Mouse (Mus musculus): Measurements from ENCODE around the gene Cul9. TPM values are rescaled to one million over a fixed set of nuclear protein-coding genes. Genes with fewer than 3 reads are reported as not detected.
"Not testable (repeated sequence)": the region's sequence is repeated elsewhere in the genome, so short reads cannot be mapped to it uniquely, and the experiment has no call there.

The Cul9 gene
- total RNA-seq, 1 experiment from 2014 or later: 32.5 TPM

- no peak for DNase-seq
Measured at GRCm38 (mm10) chr17:46502775-46503174, 43.4 kb downstream of the Cul9 start.

- no peak for DNase-seq
Measured at GRCm38 (mm10) chr17:46497956-46498355, 48.2 kb downstream of the Cul9 start.

GRCm38 (mm10) chr17:46496623-46497434, 49.4 kb downstream of the Cul9 start, which contains the start of gene Dnph1:
Gene Dnph1 (plus strand): TSS chr17:46496711.
- peak; percentile 84 for DNase-seq

DNA sequence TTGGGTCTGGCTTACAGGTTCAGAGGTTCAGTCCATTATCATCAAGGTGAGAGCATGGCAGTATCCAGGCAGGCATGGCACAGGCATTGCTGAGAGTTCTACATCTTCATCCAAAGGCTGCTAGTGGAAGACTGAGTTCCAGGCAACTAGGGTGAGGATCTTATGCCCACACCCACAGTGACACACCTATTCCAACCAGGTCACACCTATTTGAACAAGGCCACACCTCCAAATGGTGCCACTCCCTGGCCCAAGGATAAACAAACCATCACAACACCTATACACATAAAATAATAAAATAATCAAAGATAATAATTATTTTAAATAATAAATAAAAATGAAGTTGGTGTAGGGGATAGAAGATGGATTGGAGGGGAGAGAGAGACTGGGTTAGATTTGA, 50.1 kb downstream of the Cul9 start:
- not testable (repeated sequence) for DNase-seq

- DNase-seq: no peak
Measured at GRCm38 (mm10) chr17:46495486-46495885, 50.7 kb downstream of the Cul9 start.

GRCm38 (mm10) chr17:46487431-46487830, 58.8 kb downstream of the Cul9 start, which contains the start of gene Ttbk1:
Gene Ttbk1 (minus strand): TSS chr17:46487675.
- DNase-seq: peak; percentile 12

DNA sequence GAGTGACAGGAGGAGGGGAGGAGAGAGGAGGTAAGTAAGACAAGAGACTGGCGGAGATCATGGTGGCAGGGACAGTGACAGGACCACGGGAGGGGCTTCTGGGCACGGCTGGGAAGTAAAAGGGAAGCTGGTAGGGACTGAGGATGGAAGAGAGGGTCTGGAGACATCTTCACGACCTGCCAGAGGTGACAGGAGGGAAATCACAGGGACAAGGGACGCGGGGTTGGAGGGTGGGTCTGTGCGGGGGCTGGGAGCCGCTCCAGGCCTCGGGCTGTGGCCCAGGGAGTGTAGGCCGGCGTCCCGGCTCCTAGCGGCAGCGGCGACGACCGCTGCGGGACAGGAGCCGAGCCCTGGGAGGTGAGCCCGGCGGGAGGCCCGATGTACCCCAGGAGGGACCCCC, 59.2 kb downstream of the Cul9 start:
- DNase-seq: no peak

DNA sequence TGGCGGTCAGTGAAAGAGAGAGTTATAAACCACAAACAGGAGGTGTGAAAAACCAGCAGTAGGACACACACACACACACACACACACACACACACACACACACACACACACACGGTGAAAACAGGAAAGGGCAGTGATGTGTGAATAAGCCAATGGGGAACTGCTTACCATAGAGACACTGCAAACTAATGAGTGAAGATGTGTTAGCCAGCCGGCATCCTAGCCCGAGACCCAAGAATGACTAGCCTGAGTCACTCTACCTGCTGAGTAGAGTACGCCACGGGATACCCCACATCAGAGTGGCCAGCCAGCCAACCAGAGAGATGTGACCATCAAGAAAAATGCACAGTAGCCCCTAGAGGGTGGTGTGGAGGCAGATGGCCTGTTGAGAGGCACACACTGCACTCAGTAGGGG, 61.7 kb downstream of the Cul9 start:
- no peak for DNase-seq

DNA sequence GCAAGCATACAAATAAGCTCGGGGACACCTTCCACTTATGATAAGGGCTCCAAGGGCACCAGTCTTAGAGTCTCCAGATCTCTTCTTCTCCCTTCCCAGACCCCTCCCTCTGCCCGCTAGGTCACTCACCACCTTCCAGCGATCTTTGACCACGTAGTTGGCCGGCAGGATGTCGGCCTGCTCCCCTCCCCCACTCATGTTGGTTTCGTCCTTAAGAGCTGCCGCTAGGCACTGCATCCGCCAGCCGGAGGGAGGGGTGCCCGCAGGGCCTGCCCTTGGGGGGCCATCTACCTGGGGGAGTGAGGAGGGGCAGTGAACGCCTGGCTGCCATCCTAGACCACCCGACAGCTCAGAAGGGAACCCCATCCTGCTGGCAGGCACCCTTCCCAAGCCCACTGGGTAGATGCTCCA, 62.2 kb downstream of the Cul9 start:
- DNase-seq: no peak

GRCm38 (mm10) chr17:46483561-46484001, 62.6 kb downstream of the Cul9 start:
- DNase-seq: no peak

- no peak for DNase-seq
Measured at GRCm38 (mm10) chr17:46477286-46477685, 68.9 kb downstream of the Cul9 start.

GRCm38 (mm10) chr17:46476601-46477000, 69.6 kb downstream of the Cul9 start:
- no peak for DNase-seq

GRCm38 (mm10) chr17:46467830-46468229, 78.4 kb downstream of the Cul9 start:
- DNase-seq: no peak

DNA sequence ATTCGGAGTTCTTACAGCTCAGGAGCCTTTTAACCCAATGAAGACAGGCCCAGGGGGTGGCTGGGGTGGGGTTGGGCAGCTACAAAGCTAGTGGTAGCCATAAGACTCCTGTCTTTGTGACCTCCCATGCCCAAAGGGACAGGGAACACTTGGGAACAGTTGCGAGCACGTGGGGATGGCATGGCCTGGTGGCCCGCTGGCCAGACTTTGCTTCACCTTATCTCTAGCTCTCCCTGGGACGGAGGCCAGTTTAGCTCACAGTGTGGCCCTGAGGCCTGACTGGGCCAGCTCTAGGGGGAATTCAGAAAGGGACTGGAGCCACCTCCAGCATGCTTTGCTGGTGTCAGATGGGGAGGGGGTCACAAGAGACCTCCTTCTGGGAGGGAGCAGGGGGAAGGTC, 84.0 kb downstream of the Cul9 start:
- peak; percentile 42 for DNase-seq

DNA sequence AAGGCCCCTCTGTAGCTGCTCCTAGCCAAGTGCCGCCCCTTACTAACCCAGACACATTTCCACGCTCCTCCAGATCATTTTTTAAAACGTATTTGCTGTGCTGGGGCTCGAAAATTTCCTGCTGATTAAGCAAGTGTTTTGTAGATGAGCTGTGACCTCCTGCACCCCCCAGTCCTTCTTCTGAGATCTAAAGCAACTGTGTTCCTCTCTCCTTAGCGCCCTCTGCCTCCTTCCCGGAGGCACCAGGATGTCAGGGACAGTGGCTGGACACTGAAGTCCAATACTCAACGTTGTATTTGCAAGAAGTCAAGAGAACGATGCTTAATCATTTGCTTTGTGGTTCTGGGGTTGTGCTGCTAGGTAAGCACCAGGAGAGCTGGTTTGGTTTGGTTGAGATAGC, 84.8 kb downstream of the Cul9 start:
- no peak for DNase-seq

GRCm38 (mm10) chr17:46460673-46461072, 85.5 kb downstream of the Cul9 start:
- DNase-seq: no peak

DNA sequence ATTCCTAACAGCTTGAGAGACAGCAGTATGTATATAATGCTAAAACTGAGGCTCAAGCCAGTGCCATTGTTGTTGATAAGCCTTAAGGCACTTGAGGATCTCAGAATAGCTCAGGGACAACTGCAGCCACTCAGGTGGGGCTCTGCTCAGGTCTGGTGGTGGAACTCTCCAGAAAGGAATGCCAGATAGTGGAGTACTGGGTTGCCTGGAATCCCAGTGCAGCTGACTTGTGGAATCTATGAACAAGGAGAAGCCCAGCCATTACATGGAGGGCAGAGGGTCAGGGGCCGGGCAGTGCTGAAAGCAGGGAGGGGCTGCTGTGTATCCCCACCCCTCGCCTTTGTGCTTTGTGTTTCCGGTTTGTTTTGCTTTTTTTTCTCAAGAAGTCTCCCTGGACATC, 87.7 kb downstream of the Cul9 start:
- DNase-seq: no peak

- peak; percentile 63 for DNase-seq
Measured at GRCm38 (mm10) chr17:46457791-46458190, 88.4 kb downstream of the Cul9 start.

- DNase-seq: peak; percentile 33
Measured at GRCm38 (mm10) chr17:46455110-46455691, 91.0 kb downstream of the Cul9 start.

DNA sequence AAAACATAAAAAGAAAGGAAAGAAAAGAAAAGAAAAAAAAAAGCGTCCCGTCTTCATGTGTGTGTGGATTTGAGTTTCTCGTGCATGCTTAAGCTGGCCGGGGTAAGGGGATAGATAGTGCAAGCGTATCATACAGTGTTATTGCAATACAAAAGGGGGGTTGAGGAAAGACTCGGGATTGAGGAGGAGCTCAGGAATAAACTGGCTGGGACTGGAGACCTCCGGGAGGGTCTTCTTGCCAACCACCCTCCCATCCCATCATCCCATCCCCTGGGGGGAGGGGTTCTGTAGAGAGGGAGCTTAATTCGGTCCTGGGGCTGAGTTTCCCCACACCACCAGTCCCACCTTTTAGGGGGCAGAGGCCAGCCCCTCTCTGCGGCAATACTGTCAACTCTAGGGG, 91.6 kb downstream of the Cul9 start:
- no peak for DNase-seq

DNA sequence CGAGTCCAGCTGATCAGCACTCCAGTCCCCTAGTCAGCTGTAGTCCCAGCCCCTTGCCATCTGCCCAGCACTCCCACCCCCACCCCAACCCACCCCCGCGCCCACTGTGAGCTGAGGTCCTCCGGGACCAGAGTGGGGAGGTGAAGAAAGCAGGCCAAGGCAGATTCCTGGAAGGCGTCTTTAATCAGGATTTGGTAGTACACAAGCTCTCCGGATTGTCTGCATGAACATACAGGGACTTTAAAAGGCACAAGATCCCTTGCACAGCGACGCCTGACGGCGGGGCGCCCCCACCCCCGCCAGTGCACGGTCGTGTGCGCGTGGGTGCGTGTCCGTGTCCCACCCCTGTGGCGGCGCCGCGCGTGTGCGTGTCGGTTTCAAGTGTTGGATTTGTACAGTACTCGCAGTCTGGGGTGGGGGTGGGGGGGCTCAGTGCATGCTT, 92.2 kb downstream of the Cul9 start:
- DNase-seq: no peak

- DNase-seq: no peak
Measured at GRCm38 (mm10) chr17:46453302-46453948, 92.8 kb downstream of the Cul9 start.

- DNase-seq: no peak
Measured at GRCm38 (mm10) chr17:46452683-46453082, 93.5 kb downstream of the Cul9 start.

Data from adrenal gland, postnatal 25 days (tissue).